Mouse (Mus musculus) lung, embryonic 14.5 days (tissue): Measurements from ENCODE around the gene 2200002D01Rik. TPM values are rescaled to one million over a fixed set of nuclear protein-coding genes. Genes with fewer than 3 reads are reported as not detected.

Experiments used
- ATAC-seq: fragments of 200-750 bp; cut with Nextera tagmentation; 2 replicates; pipeline ENCODE4 v1.8.0; 2017; ENCODE audit warnings: mild to moderate bottlenecking, moderate TSS enrichment, moderate library complexity; ENCODE audit not compliant: insufficient read depth
- DNase-seq: peaks from one replicate; pipeline ENCODE4 v3.0.0-alpha.2; 2015
- H3K27ac ChIP-seq: fragments of 300-500 bp; sonication (generic); 2 replicates; pipeline ENCODE4 v1.5.1; 2014; ENCODE audit warnings: low read depth, mild to moderate bottlenecking, moderate library complexity
- H3K27me3 ChIP-seq: fragments of 300-500 bp; sonication (generic); 2 replicates; pipeline ENCODE4 v1.6.1; 2014; ENCODE audit warnings: low read length, control low read depth; ENCODE audit not compliant: insufficient read depth
- H3K36me3 ChIP-seq: fragments of 300-500 bp; sonication (generic); 2 replicates; pipeline ENCODE4 v1.6.1; 2014; ENCODE audit warnings: control low read depth; ENCODE audit not compliant: insufficient read depth
- H3K4me1 ChIP-seq: fragments of 300-500 bp; sonication (generic); 2 replicates; pipeline ENCODE4 v1.6.1; 2014; ENCODE audit warnings: antibody characterized with exemption, control low read depth; ENCODE audit not compliant: insufficient read depth
- H3K4me2 ChIP-seq: fragments of 300-500 bp; sonication (generic); 2 replicates; pipeline ENCODE4 v1.6.1; 2014; ENCODE audit warnings: mild to moderate bottlenecking
- H3K4me3 ChIP-seq: fragments of 300-500 bp; sonication (generic); 2 replicates; pipeline ENCODE4 v1.5.1; 2014; ENCODE audit warnings: low read depth, low read length
- H3K9ac ChIP-seq: fragments of 300-500 bp; sonication (generic); 2 replicates; pipeline ENCODE4 v1.6.1; 2014
- H3K9me3 ChIP-seq: fragments of 300-500 bp; sonication (generic); 2 replicates; pipeline ENCODE4 v1.6.1; 2016; ENCODE audit warnings: low read depth, low read length, control low read depth
- CTCF ChIP-seq: IDR thresholded peaks from 2 replicates; pipeline ENCODE4 v1.5.1; 2016; ENCODE audit warnings: antibody characterized with exemption, low read depth
- WGBS: fragments of 180-500 bp; shearing (Covaris S2); extraction: QIAGEN DNeasy Blood & Tissue Kit; methylation state at CpG from one replicate; pipeline ENCODE4 v1.1.7; 2014; 5-methylcytosine and 5-hydroxymethylcytosine counted together
- polyA plus RNA-seq: library from polyadenylated mRNA; unstranded; fragments of >200 nt; fragmentation: Nextera tagmentation; extraction: Ambion mirVana; gene quantifications from 2 replicates; pipeline ENCODE4 v1.2.1, GENCODE M21; 2014

The 2200002D01Rik gene
- polyA plus RNA-seq, 1 experiment from 2014 or later, result 4.7 TPM

GRCm38 (mm10) chr7:29262151-29262550 lies 13.9 kb upstream of the 2200002D01Rik start:
- Histone ChIP-seq H3K27ac (no peak overlapping the region), H3K4me2 (no peak overlapping the region), H3K36me3 (peaks cover 18% of the 10 kb centered on the region), H3K9me3 (no peaks in the 10 kb centered on the region), H3K9ac (no peak overlapping the region), H3K4me1 (no peaks in the 10 kb centered on the region), H3K4me3 (no peak overlapping the region), H3K27me3 (no peaks in the 10 kb centered on the region)
- TF ChIP-seq CTCF, result no peak
- no peak for DNase-seq
- 48% methylated on average over 6 of the region's 6 CpGs for WGBS
- ATAC-seq, result no peak

DNA sequence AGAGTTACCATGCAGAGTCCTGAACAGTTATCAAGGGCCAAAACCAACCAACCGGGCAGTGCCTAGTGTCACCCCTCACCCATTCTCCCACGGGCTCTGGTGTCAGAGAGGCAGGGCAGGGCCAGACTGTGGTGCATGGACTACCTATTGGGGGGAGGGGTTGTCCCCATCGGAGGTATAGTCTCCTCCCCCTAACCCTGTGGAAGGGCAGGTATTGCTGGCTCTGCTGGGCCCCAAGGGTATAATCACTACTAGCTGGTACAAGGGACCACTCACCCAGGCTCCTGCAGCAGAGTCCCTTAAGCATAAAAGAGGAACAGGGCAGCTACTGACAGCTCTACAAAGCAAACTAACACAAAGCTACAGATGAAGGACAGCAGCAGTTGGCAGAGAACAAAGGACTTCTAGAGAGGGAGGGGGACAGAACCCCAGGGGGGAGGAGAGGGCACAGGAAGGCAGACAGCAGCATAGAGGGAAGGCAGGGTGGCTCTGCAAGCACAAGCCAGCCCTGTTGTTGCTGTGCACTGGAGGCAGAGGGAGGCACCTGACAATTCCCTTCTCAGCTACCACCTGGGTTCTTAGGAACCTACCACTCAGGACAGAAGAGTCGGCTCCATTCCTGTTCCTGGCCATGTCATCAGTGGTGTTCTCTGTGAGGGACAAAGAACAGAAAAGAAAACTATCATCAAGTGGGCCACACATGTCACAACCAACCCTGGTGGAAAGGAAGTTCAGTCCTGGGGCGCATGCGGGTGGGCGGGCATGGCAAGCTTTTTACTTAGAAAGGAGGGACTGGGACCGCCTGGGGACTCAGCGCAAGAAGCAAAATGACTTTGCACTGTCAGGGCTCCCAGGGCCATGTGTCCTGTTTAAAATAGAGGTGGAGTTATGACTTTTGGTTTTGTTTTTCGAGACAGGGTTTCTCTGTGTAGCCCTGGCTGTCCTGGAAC lies 11.8 kb upstream of the 2200002D01Rik start:
- 78% methylated on average over 10 of the region's 10 CpGs for WGBS
- no peaks in the 10 kb centered on the region for H3K27me3 ChIP-seq
- no peaks in the 10 kb centered on the region for H3K9me3 ChIP-seq
- H3K27ac ChIP-seq, result no peak overlapping the region
- no peak overlapping the region for H3K4me2 ChIP-seq
- H3K9ac ChIP-seq, result no peak overlapping the region
- no peaks in the 10 kb centered on the region for H3K4me1 ChIP-seq
- ATAC-seq (no peak), DNase-seq (no peak)
- H3K4me3 ChIP-seq, result no peak overlapping the region
- peaks cover 26% of the 10 kb centered on the region for H3K36me3 ChIP-seq
- TF ChIP-seq CTCF, result no peak

GRCm38 (mm10) chr7:29257368-29257767 lies 9.1 kb upstream of the 2200002D01Rik start:
- H3K36me3 ChIP-seq, result peaks cover 26% of the 10 kb centered on the region
- ATAC-seq (no peak), DNase-seq (peak; percentile 13)
- WGBS, result 93% methylated on average over 1 of the region's 1 CpGs
- H3K4me1 ChIP-seq, result no peaks in the 10 kb centered on the region
- no peak overlapping the region for H3K4me3 ChIP-seq
- TF ChIP-seq CTCF, result no peak
- H3K4me2 ChIP-seq, result no peak overlapping the region
- H3K27ac ChIP-seq, result no peak overlapping the region; the same call in 1 of the 2 replicates
- H3K27me3 ChIP-seq, result no peaks in the 10 kb centered on the region
- H3K9ac ChIP-seq, result no peak overlapping the region
- no peaks in the 10 kb centered on the region for H3K9me3 ChIP-seq

DNA sequence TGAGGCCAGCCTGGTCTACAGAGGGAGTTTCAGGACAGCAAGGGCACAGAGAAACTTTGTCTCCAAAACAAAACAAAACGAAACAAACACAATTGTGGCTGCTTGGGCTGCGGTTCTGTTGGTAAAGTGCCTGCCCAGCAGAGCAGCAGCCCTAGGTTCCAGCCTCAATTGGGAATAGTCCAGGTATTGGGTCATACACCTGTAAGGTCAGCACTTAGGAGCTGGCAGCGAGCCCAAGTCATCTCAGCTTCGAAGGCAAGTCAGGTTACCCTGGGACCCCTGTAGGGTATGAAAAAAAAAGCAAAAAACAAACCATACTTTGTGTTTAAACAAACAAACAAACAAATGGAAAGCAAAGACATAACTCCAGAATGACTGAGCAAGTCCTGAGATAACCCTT lies 7.6 kb upstream of the 2200002D01Rik start:
- no peak overlapping the region for H3K4me3 ChIP-seq
- H3K9me3 ChIP-seq, result no peaks in the 10 kb centered on the region
- ATAC-seq (no peak), DNase-seq (no peak)
- no peak overlapping the region for H3K27ac ChIP-seq
- H3K4me1 ChIP-seq, result no peaks in the 10 kb centered on the region
- H3K4me2 ChIP-seq, result no peak overlapping the region
- no peaks in the 10 kb centered on the region for H3K27me3 ChIP-seq
- 77% methylated on average over 4 of the region's 4 CpGs for WGBS
- H3K36me3 ChIP-seq, result peaks cover 26% of the 10 kb centered on the region
- H3K9ac ChIP-seq, result no peak overlapping the region
- TF ChIP-seq CTCF, result no peak

GRCm38 (mm10) chr7:29253842-29254241 lies 5.6 kb upstream of the 2200002D01Rik start:
- Histone ChIP-seq H3K27ac (0 out of 2 replicates have a peak overlapping the region, but pooled peaks have one; percentile 4), H3K27me3 (no peaks in the 10 kb centered on the region), H3K9me3 (no peaks in the 10 kb centered on the region), H3K36me3 (0 out of 2 replicates have a peak, but pooled peaks cover 16% of the 10 kb centered on the region), H3K9ac (no peak overlapping the region), H3K4me2 (no peak overlapping the region), H3K4me1 (no peaks in the 10 kb centered on the region), H3K4me3 (no peak overlapping the region)
- no peak for ATAC-seq
- peak; percentile 23 for DNase-seq
- WGBS, result 34% methylated on average over 5 of the region's 5 CpGs
- no peak for TF ChIP-seq CTCF

GRCm38 (mm10) chr7:29251166-29251565 lies 2.9 kb upstream of the 2200002D01Rik start:
- no peak for TF ChIP-seq CTCF

GRCm38 (mm10) chr7:29247706-29248105 lies 560 bp downstream of the 2200002D01Rik start:
- peaks cover 31% of the 10 kb centered on the region for H3K36me3 ChIP-seq
- H3K9ac ChIP-seq, result peak overlapping the region; percentile 37
- H3K4me2 ChIP-seq, result peak overlapping the region; percentile 54
- H3K4me1 ChIP-seq, result peaks cover 14% of the 10 kb centered on the region; the same call in 1 of the 2 replicates
- no peak for TF ChIP-seq CTCF
- peak overlapping the region; percentile 27 for H3K4me3 ChIP-seq
- 18% methylated on average over 19 of the region's 19 CpGs for WGBS
- DNase-seq (peak; percentile 38), ATAC-seq (peak; percentile 28; the same call in 1 of the 2 replicates)
- H3K27me3 ChIP-seq, result no peaks in the 10 kb centered on the region
- no peak overlapping the region; the same call in 1 of the 2 replicates for H3K27ac ChIP-seq
- H3K9me3 ChIP-seq, result no peaks in the 10 kb centered on the region

More at GRCm38 (mm10) chr7:29251166-29251565, 2.9 kb upstream of the 2200002D01Rik start:
- H3K27ac ChIP-seq, result no peak overlapping the region
- H3K9ac ChIP-seq, result no peak overlapping the region
- peaks cover 7% of the 10 kb centered on the region; the same call in 1 of the 2 replicates for H3K36me3 ChIP-seq
- H3K27me3 ChIP-seq, result no peaks in the 10 kb centered on the region
- H3K4me3 ChIP-seq, result no peak overlapping the region
- no peak for DNase-seq
- WGBS, result 69% methylated on average over 3 of the region's 3 CpGs
- no peak for ATAC-seq
- 0 out of 2 replicates have a peak, but pooled peaks cover 9% of the 10 kb centered on the region for H3K4me1 ChIP-seq
- H3K9me3 ChIP-seq, result no peaks in the 10 kb centered on the region
- H3K4me2 ChIP-seq, result no peak overlapping the region
